Mouse (Mus musculus) forebrain, embryonic 15.5 days (tissue): ENCODE data around the gene Defa17. TPM values are rescaled to one million over a fixed set of nuclear protein-coding genes. Genes with fewer than 3 reads are reported as not detected.
"Not testable (repeated sequence)": the region's sequence is repeated elsewhere in the genome, so short reads cannot be mapped to it uniquely, and the experiment has no call there.

Experiments used
- ATAC-seq: fragments of 200-750 bp; cut with Nextera tagmentation; replicated peaks from 2 replicates; pipeline ENCODE4 v1.8.0; 2017; ENCODE audit warnings: mild to moderate bottlenecking, moderate TSS enrichment, moderate library complexity
- H3K27ac ChIP-seq: fragments of 300-500 bp; sonication (generic); replicated peaks from 2 replicates; pipeline ENCODE4 v1.5.1; 2015; ENCODE audit warnings: mild to moderate bottlenecking, inconsistent platforms
- H3K27me3 ChIP-seq: fragments of 300-500 bp; sonication (generic); 2 replicates; pipeline ENCODE4 v1.6.1; 2015; ENCODE audit warnings: inconsistent platforms
- H3K36me3 ChIP-seq: fragments of 300-500 bp; sonication (generic); 2 replicates; pipeline ENCODE4 v1.6.1; 2015; ENCODE audit warnings: mild to moderate bottlenecking, inconsistent platforms
- H3K4me1 ChIP-seq: fragments of 300-500 bp; sonication (generic); 2 replicates; pipeline ENCODE4 v1.6.1; 2015; ENCODE audit warnings: inconsistent platforms
- H3K4me2 ChIP-seq: fragments of 300-500 bp; sonication (generic); replicated peaks from 2 replicates; pipeline ENCODE4 v1.6.1; 2015; ENCODE audit warnings: mild to moderate bottlenecking, inconsistent platforms
- H3K4me3 ChIP-seq: fragments of 300-500 bp; sonication (generic); 2 replicates; pipeline ENCODE4 v1.5.1; 2015; ENCODE audit warnings: mild to moderate bottlenecking, inconsistent platforms
- H3K9ac ChIP-seq: fragments of 300-500 bp; sonication (generic); replicated peaks from 2 replicates; pipeline ENCODE4 v1.6.1; 2015; ENCODE audit warnings: mild to moderate bottlenecking, inconsistent platforms
- H3K9me3 ChIP-seq: fragments of 300-500 bp; sonication (generic); 2 replicates; pipeline ENCODE4 v1.6.1; 2016; ENCODE audit warnings: inconsistent platforms
- WGBS: fragments of 180-500 bp; shearing (Covaris S2); methylation state at CpG from one replicate; pipeline ENCODE4 v1.1.7; 2015; ENCODE audit warnings: mixed read lengths; 5-methylcytosine and 5-hydroxymethylcytosine counted together
- polyA plus RNA-seq: library from polyadenylated mRNA; unstranded; fragments of >200 nt; fragmentation: Nextera tagmentation; extraction: Ambion mirVana; gene quantifications from 2 replicates; pipeline ENCODE4 v1.2.1, GENCODE M21; 2015

Defa17 gene
- not detected in 2 replicates for polyA plus RNA-seq

- no CpG with 5 or more reads among the region's 2 CpGs for WGBS
Observed at GRCm38 (mm10) chr8:21655480-21655879, at the start of gene Defa17. TSS of gene Defa17 (plus strand) at chr8:21655780.

DNA sequence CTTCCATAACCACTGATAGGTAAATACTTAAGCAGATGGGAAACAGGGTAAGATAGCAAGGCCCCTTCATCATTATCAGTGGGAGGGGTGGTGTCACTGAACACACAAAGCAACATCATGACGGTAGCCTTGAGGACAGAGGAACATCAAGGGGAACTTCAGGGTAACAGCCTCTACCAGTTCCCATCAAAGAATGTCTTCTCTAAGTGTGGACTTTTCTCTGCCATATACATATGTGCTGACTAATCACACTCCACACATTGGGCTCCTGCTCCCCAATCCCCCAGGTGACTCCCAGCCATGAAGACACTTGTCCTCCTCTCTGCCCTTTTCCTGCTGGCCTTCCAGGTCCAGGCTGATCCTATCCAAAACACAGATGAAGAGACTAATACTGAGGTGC, 37.7 kb upstream of the Defa17 start, which contains the start of gene Defa26:
Gene Defa26 (plus strand): TSS at position 301 of the 400 bp plus-strand sequence.
- 100% methylated on average over 1 of the region's 1 CpGs for WGBS
- not testable (repeated sequence) for H3K4me3 ChIP-seq, H3K27ac ChIP-seq, H3K9me3 ChIP-seq, H3K27me3 ChIP-seq, H3K4me1 ChIP-seq, H3K9ac ChIP-seq, H3K4me2 ChIP-seq, ATAC-seq, H3K36me3 ChIP-seq

More at GRCm38 (mm10) chr8:21655480-21655879, at the start of gene Defa17:
- H3K4me3 ChIP-seq, H3K9me3 ChIP-seq, H3K4me2 ChIP-seq, H3K4me1 ChIP-seq, H3K27me3 ChIP-seq, H3K9ac ChIP-seq, H3K27ac ChIP-seq, ATAC-seq, H3K36me3 ChIP-seq: not testable (repeated sequence)

- not testable (repeated sequence) for H3K9me3 ChIP-seq, H3K27me3 ChIP-seq, H3K27ac ChIP-seq, H3K9ac ChIP-seq, ATAC-seq, H3K4me2 ChIP-seq, H3K4me1 ChIP-seq, H3K36me3 ChIP-seq, H3K4me3 ChIP-seq
- 88% methylated on average over 1 of the region's 1 CpGs for WGBS
Observed at GRCm38 (mm10) chr8:21665497-21665896, 9.9 kb downstream of the Defa17 start, which contains the start of gene Defa34. TSS of gene Defa34 (plus strand) at chr8:21665797.

DNA sequence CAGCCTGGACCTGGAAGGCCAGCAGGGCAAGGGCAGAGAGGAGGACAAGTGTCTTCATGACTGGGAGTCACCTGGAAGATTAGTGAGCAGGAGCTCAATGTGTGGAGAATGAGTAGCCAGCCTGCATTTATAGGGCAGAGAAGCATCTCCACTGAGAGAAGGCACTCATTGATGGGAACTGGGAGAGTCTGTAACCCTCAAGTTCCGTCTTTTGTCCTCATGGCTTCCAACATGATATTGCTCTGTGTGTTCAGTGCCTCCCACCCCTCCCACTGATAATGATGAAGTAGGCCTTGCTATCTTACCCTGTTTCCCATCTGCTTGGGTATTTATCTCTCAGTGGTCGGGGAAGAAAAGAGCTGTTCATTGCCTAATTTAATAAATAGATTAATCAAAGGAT, 48.0 kb downstream of the Defa17 start, which contains the start of gene AY761184:
Gene AY761184 (minus strand): TSS at position 101 of the 400 bp plus-strand sequence.
- not testable (repeated sequence) for H3K4me1 ChIP-seq, H3K4me2 ChIP-seq, H3K27ac ChIP-seq, H3K27me3 ChIP-seq, H3K36me3 ChIP-seq, H3K9ac ChIP-seq, ATAC-seq, H3K9me3 ChIP-seq, H3K4me3 ChIP-seq
- 74% methylated on average over 2 of the region's 2 CpGs for WGBS

Other genes with a start within 250 kb of the Defa17 start
- not detected in 2 replicates for gene Defa36, start 228.4 kb upstream of the Defa17 start, polyA plus RNA-seq
- gene Gm7849, start 199.2 kb upstream of the Defa17 start, polyA plus RNA-seq: not detected in 2 replicates
- gene Defa20, start 146.5 kb upstream of the Defa17 start, polyA plus RNA-seq: not detected in 2 replicates
- gene Defa32, start 126.7 kb upstream of the Defa17 start, polyA plus RNA-seq: not detected in 2 replicates
- not detected in 2 replicates for gene Defa37, start 90.4 kb upstream of the Defa17 start, polyA plus RNA-seq
- gene Defa28, start 72.8 kb upstream of the Defa17 start, polyA plus RNA-seq: not detected in 2 replicates
- not detected in 2 replicates for gene Gm7861, start 61.3 kb upstream of the Defa17 start, polyA plus RNA-seq
- gene Defa26, start 37.6 kb upstream of the Defa17 start, polyA plus RNA-seq: not detected in 2 replicates
- not detected in 2 replicates for gene Defa34, start 10.0 kb downstream of the Defa17 start, polyA plus RNA-seq
- not detected in 2 replicates for gene AY761184, start 47.9 kb downstream of the Defa17 start, polyA plus RNA-seq
- gene Defa24, start 78.7 kb downstream of the Defa17 start, polyA plus RNA-seq: not detected in 2 replicates
- not detected in 2 replicates for gene Defb50, start 167.8 kb downstream of the Defa17 start, polyA plus RNA-seq
- gene Defb2, start 184.1 kb downstream of the Defa17 start, polyA plus RNA-seq: not detected in 2 replicates
- gene Defb10, start 203.1 kb downstream of the Defa17 start, polyA plus RNA-seq: not detected in 2 replicates
- gene Defb9, start 229.6 kb downstream of the Defa17 start, polyA plus RNA-seq: not detected in 2 replicates